Mouse (Mus musculus) C2C12 (cell line): ENCODE data around the gene Nfia. TPM values are rescaled to one million over a fixed set of nuclear protein-coding genes. Genes with fewer than 3 reads are reported as not detected.

Source experiments
- H3K27me3 ChIP-seq: one replicate; pipeline ENCODE4 v1.6.1; 2011; ENCODE audit not compliant: control insufficient read depth, insufficient read depth, insufficient read length
- H3K36me3 ChIP-seq: one replicate; pipeline ENCODE4 v1.6.1; 2011; ENCODE audit not compliant: control insufficient read depth, insufficient read depth
- H3K4me3 ChIP-seq: one replicate; pipeline ENCODE4 v1.5.1; 2011; ENCODE audit warnings: mild to moderate bottlenecking, control low read depth; ENCODE audit not compliant: poor library complexity, insufficient read depth, severe bottlenecking
- H3K79me2 ChIP-seq: one replicate; pipeline ENCODE4 v1.6.1; 2011; ENCODE audit not compliant: control insufficient read depth, insufficient read depth
- H3K79me3 ChIP-seq: one replicate; pipeline ENCODE4 v1.6.1; 2011; ENCODE audit warnings: low read depth, control low read depth
- H3ac ChIP-seq: one replicate; pipeline ENCODE3; 2011; ENCODE audit warnings: low read depth; ENCODE audit not compliant: control insufficient read depth, insufficient read length
- CEBPB ChIP-seq: IDR thresholded peaks from one replicate; pipeline ENCODE4 v1.6.1; 2011; ENCODE audit warnings: low read depth, mild to moderate bottlenecking, control low read depth, moderate library complexity
- CTCF ChIP-seq: IDR thresholded peaks from one replicate; pipeline ENCODE4 v1.5.1; 2011; ENCODE audit not compliant: control insufficient read depth, insufficient read depth, insufficient read length
- FOSL1 ChIP-seq: IDR thresholded peaks from one replicate; pipeline ENCODE4 v1.8.0; 2011; ENCODE audit warnings: mild to moderate bottlenecking, low read length; ENCODE audit not compliant: poor library complexity, insufficient read depth, severe bottlenecking
- MAX ChIP-seq: IDR thresholded peaks from one replicate; pipeline ENCODE4 v1.6.1; 2011; ENCODE audit warnings: mild to moderate bottlenecking, control low read depth
- MYOD1 ChIP-seq: IDR thresholded peaks from one replicate; pipeline ENCODE4 v1.6.1; 2011; ENCODE audit warnings: low read depth; ENCODE audit not compliant: control insufficient read depth, insufficient read length
- MYOG ChIP-seq: IDR thresholded peaks from one replicate; pipeline ENCODE4 v1.6.1; 2011; ENCODE audit not compliant: control insufficient read depth, insufficient read length; ENCODE audit errors: extremely low read depth
- USF1 ChIP-seq: IDR thresholded peaks from one replicate; pipeline ENCODE4 v1.6.1; 2011; ENCODE audit warnings: low read depth, mild to moderate bottlenecking, control low read depth, moderate library complexity
- polyA plus RNA-seq: library from polyadenylated mRNA; unstranded; fragments of >200 nt; fragmentation: generic; extraction: Trizol; gene quantifications from one replicate; pipeline ENCODE4 v1.2.1, GENCODE M21; 2012; ENCODE audit warnings: missing spikeins

The Nfia gene
- polyA plus RNA-seq, 1 experiment: 0.33 TPM

GRCm38 (mm10) chr4:97958121-97958520, 185.6 kb downstream of the Nfia start:
- no peaks in the 10 kb centered on the region for H3K79me3 ChIP-seq
- H3K27me3 ChIP-seq: no peaks in the 10 kb centered on the region
- H3K4me3 ChIP-seq: no peak overlapping the region
- no peaks in the 10 kb centered on the region for H3K36me3 ChIP-seq
- H3K79me2 ChIP-seq: no peaks in the 10 kb centered on the region
- TF ChIP-seq USF1 (no peak), FOSL1 (no peak), MAX (no peak), MYOD1 (no peak), CTCF (no peak), MYOG (no peak), CEBPB (no peak)
- H3ac ChIP-seq: no peak overlapping the region

- no peak overlapping the region for H3K4me3 ChIP-seq
- H3ac ChIP-seq: no peak overlapping the region
- H3K27me3 ChIP-seq: no peaks in the 10 kb centered on the region
- no peaks in the 10 kb centered on the region for H3K79me3 ChIP-seq
- H3K36me3 ChIP-seq: no peaks in the 10 kb centered on the region
- TF ChIP-seq MYOD1: no peak
- no peak for TF ChIP-seq CTCF
- no peak for TF ChIP-seq USF1
- no peak for TF ChIP-seq MYOG
- TF ChIP-seq FOSL1: no peak
- no peak for TF ChIP-seq MAX
- no peak for TF ChIP-seq CEBPB
- no peaks in the 10 kb centered on the region for H3K79me2 ChIP-seq
Measured at GRCm38 (mm10) chr4:97962856-97963255, 190.3 kb downstream of the Nfia start.

- H3K79me2 ChIP-seq: no peaks in the 10 kb centered on the region
- no peak for TF ChIP-seq USF1
- TF ChIP-seq CTCF: no peak
- no peak for TF ChIP-seq FOSL1
- no peaks in the 10 kb centered on the region for H3K79me3 ChIP-seq
- H3K27me3 ChIP-seq: no peaks in the 10 kb centered on the region
- no peaks in the 10 kb centered on the region for H3K36me3 ChIP-seq
- no peak overlapping the region for H3ac ChIP-seq
- H3K4me3 ChIP-seq: no peak overlapping the region
Measured at GRCm38 (mm10) chr4:97963951-97964350, 191.4 kb downstream of the Nfia start.

GRCm38 (mm10) chr4:97968786-97969348, 196.3 kb downstream of the Nfia start:
- Histone ChIP-seq H3K79me3 (no peaks in the 10 kb centered on the region), H3K27me3 (no peaks in the 10 kb centered on the region), H3ac (no peak overlapping the region), H3K4me3 (no peak overlapping the region), H3K79me2 (no peaks in the 10 kb centered on the region), H3K36me3 (no peaks in the 10 kb centered on the region)
- TF ChIP-seq USF1 (no peak), MYOG (no peak), MYOD1 (no peak), MAX (no peak), CEBPB (no peak), CTCF (no peak), FOSL1 (no peak)

- Histone ChIP-seq H3K27me3 (no peaks in the 10 kb centered on the region), H3K36me3 (no peaks in the 10 kb centered on the region), H3K79me2 (no peaks in the 10 kb centered on the region), H3K4me3 (no peak overlapping the region), H3ac (no peak overlapping the region), H3K79me3 (no peaks in the 10 kb centered on the region)
- no peak for TF ChIP-seq MAX
- TF ChIP-seq USF1: no peak
- TF ChIP-seq CEBPB: no peak
- no peak for TF ChIP-seq FOSL1
- TF ChIP-seq MYOG: no peak
- TF ChIP-seq MYOD1: no peak
Measured at GRCm38 (mm10) chr4:97973064-97973463, 200.5 kb downstream of the Nfia start.

- TF ChIP-seq FOSL1 (no peak), MAX (no peak), CEBPB (no peak), CTCF (no peak), MYOD1 (no peak), MYOG (no peak), USF1 (no peak)
- Histone ChIP-seq H3K27me3 (no peaks in the 10 kb centered on the region), H3ac (no peak overlapping the region), H3K4me3 (no peak overlapping the region), H3K36me3 (no peaks in the 10 kb centered on the region), H3K79me2 (no peaks in the 10 kb centered on the region), H3K79me3 (no peaks in the 10 kb centered on the region)
Measured at GRCm38 (mm10) chr4:97974037-97974436, 201.5 kb downstream of the Nfia start.
